Mouse (Mus musculus) heart, embryonic 11.5 days (tissue): ENCODE data around the gene Gstm7. TPM values are rescaled to one million over a fixed set of nuclear protein-coding genes. Genes with fewer than 3 reads are reported as not detected.
"Not testable (repeated sequence)": the region's sequence is repeated elsewhere in the genome, so short reads cannot be mapped to it uniquely, and the experiment has no call there.

Source experiments
- ATAC-seq: fragments of 200-750 bp; cut with Nextera tagmentation; replicated peaks from 2 replicates; pipeline ENCODE4 v1.8.0; 2017; ENCODE audit warnings: moderate library complexity; ENCODE audit not compliant: insufficient number of reproducible peaks, low FRiP score, low TSS enrichment
- H3K27ac ChIP-seq: fragments of 300-500 bp; sonication (generic); 2 replicates; pipeline ENCODE4 v1.5.1; 2014; ENCODE audit warnings: mild to moderate bottlenecking, low read depth, low read length
- H3K27me3 ChIP-seq: fragments of 300-500 bp; sonication (generic); 2 replicates; pipeline ENCODE4 v1.6.1; 2014; ENCODE audit warnings: mild to moderate bottlenecking, low read length, mixed read lengths; ENCODE audit not compliant: control insufficient read depth, insufficient read depth
- H3K36me3 ChIP-seq: fragments of 300-500 bp; sonication (generic); 2 replicates; pipeline ENCODE4 v1.6.1; 2014; ENCODE audit warnings: mild to moderate bottlenecking, low read length, moderate library complexity, mixed read lengths; ENCODE audit not compliant: control insufficient read depth, insufficient read depth
- H3K4me1 ChIP-seq: fragments of 300-500 bp; sonication (generic); 2 replicates; pipeline ENCODE4 v1.6.1; 2014; ENCODE audit warnings: low read length; ENCODE audit not compliant: control insufficient read depth, insufficient read depth
- H3K4me2 ChIP-seq: fragments of 300-500 bp; sonication (generic); 2 replicates; pipeline ENCODE4 v1.6.1; 2014; ENCODE audit warnings: mild to moderate bottlenecking, moderate library complexity
- H3K4me3 ChIP-seq: fragments of 300-500 bp; sonication (generic); 2 replicates; pipeline ENCODE4 v1.5.1; 2014; ENCODE audit warnings: low read depth, low read length
- H3K9ac ChIP-seq: fragments of 300-500 bp; sonication (generic); 2 replicates; pipeline ENCODE4 v1.6.1; 2014; ENCODE audit warnings: mild to moderate bottlenecking, low read depth, low read length, moderate library complexity
- H3K9me3 ChIP-seq: fragments of 300-500 bp; sonication (generic); replicated peaks from 2 replicates; pipeline ENCODE4 v1.6.1; 2016; ENCODE audit warnings: low read length; ENCODE audit not compliant: control insufficient read depth
- WGBS: fragments of 180-500 bp; shearing (Covaris S2); extraction: QIAGEN DNeasy Blood & Tissue Kit; methylation state at CpG from one replicate; pipeline ENCODE4 v1.1.7; 2014; ENCODE audit not compliant: insufficient replicate concordance; 5-methylcytosine and 5-hydroxymethylcytosine counted together
- polyA plus RNA-seq: library from polyadenylated mRNA; unstranded; fragments of >200 nt; fragmentation: Nextera tagmentation; extraction: Ambion mirVana; gene quantifications from 2 replicates; pipeline ENCODE4 v1.2.1, GENCODE M21; 2014

Gene Gstm7
- polyA plus RNA-seq, 1 experiment from 2014 or later: 20.3 TPM

DNA sequence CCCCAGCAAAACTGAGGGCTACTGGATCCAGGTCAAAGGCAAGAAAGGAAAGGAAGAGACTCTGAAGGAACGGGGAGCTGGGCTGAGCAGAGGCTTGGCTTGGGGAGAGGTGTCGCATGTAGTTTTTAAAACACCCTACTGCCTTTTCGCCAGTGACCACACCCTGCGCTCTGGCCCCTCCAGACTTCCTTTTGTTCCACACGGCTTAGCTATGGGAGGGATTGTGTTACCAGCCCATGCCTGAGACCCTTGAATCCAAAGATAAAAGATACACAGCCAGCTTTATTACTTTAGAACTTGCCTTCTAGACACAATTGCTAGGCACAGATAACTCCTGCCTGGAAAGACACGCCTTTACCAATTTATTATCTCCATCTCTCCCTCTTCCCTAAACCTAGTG, 25.7 kb downstream of the Gstm7 start:
- no peak overlapping the region for H3K4me2 ChIP-seq
- H3K27ac ChIP-seq: no peak overlapping the region
- H3K4me1 ChIP-seq: peaks cover 5% of the 10 kb centered on the region; the same call in 1 of the 2 replicates
- no peak overlapping the region for H3K9ac ChIP-seq
- H3K27me3 ChIP-seq: no peaks in the 10 kb centered on the region
- no peaks in the 10 kb centered on the region for H3K36me3 ChIP-seq
- H3K4me3 ChIP-seq: no peak overlapping the region
- no peak for ATAC-seq
- WGBS: 57% methylated on average over 6 of the region's 6 CpGs
- H3K9me3 ChIP-seq: no peaks in the 10 kb centered on the region

DNA sequence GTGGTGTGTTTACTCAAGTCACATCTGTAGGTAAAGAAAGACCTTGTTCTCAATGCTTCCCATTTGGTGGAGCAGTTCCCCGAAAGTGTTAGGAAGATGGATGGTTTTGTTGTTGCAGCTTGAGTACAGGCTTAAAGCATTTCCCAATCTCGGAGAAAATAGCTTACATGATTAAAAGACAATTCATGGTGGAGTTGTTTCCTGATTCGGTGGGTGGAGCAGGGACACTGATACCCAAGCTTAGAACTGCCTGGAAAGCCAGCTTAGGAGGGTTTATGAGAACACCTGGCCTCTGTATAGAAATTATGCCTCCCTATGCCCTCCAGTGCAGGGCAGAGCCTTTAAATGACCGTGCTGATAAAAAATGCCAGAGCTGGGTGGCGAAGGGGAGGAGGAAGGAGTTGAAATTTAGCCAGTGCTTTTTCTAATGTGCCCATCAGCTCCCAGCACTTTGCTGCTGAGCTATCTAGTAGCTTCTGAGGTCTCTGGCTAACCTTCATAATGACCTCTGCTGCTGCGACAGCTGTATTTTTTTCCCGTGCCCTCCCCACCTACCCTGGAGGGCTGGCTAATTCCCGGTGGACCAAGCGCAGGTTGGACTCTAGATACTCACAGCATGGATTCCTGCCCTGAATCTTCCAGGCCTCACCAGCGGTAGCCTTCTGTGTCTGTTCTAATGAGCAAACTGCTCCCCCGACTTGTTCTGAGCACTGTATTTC, 30.5 kb downstream of the Gstm7 start:
- H3K27ac ChIP-seq: no peak overlapping the region

DNA sequence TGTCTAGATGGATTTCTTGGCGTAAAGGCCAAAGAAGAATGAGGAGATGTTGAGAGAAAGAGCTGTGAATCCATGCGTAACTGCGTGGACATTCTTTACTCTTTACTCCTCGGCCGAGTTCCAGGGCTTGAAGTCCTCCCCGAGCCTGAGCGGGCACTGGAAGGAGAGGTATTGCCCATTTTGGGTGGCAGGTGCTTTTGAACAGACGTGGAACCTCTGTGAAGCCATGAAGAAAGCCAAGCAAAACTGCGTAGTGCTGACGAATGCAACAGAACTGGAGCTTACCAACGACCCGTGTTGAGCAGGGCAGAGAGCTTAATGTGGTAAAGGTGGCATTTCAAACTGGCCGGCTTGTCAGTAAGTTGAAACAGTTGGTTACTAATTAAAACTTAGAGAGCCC, 32.9 kb downstream of the Gstm7 start:
- Histone ChIP-seq H3K9ac (no peak overlapping the region), H3K27me3 (no peaks in the 10 kb centered on the region), H3K4me3 (no peak overlapping the region), H3K36me3 (no peaks in the 10 kb centered on the region), H3K9me3 (no peaks in the 10 kb centered on the region), H3K4me1 (peaks cover 11% of the 10 kb centered on the region; the same call in 1 of the 2 replicates), H3K27ac (no peak overlapping the region), H3K4me2 (no peak overlapping the region)
- ATAC-seq: no peak
- WGBS: 88% methylated on average over 13 of the region's 13 CpGs

More for the DNA sequence above, 30.5 kb downstream of the Gstm7 start:
- Histone ChIP-seq H3K4me1 (peaks cover 9% of the 10 kb centered on the region; the same call in 1 of the 2 replicates), H3K9ac (no peak overlapping the region), H3K9me3 (no peaks in the 10 kb centered on the region), H3K27me3 (no peaks in the 10 kb centered on the region), H3K36me3 (no peaks in the 10 kb centered on the region), H3K4me3 (no peak overlapping the region), H3K4me2 (no peak overlapping the region)
- 59% methylated on average over 11 of the region's 11 CpGs for WGBS
- ATAC-seq: no peak

DNA sequence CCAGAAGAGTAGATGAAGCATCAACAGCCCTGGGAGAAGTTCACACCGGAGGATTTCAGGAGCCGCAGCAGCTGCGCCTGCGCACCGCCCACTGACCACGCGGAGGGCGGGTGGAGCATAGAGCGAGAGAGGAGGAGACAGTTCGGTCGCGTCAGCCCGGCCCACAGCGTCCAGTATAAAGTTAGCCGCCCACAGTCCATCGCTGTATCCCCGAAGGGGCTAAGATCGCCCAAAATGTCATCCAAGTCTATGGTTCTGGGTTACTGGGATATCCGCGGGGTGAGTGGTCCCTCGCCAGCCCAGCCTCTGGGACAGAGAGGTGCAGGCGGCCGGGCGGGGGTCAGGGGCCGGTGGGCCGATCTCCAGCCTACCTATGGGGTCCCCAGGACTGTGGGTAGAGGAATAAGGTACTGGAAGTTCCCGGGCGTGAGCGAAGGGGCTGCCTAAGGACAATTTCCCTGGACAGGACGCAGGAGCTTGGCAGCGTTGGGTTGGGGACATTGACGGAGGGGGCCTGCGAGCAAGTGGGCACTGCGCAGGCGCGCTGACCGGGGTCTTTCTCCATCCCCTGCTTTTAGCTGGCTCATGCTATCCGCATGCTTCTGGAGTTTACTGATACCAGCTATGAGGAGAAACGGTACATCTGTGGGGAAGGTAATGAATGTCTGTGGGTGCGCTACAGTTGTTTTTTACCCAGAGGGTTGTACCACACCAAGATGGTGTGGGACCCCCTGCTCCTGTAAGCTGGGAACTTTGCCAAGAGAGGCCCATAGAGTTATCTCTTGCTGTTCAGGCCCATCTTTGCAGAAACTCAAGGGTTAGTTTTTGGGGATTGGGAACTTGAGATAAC, 35.7 kb downstream of the Gstm7 start, which contains the start of gene Gstm5:
TSS of gene Gstm5 (plus strand) at position 102 of the 850 bp plus-strand sequence.
- Histone ChIP-seq H3K4me1 (peaks cover 6% of the 10 kb centered on the region; the same call in 1 of the 2 replicates), H3K9ac (peak within 1 kb of the TSS; percentile 84), H3K9me3 (no peaks in the 10 kb centered on the region), H3K27me3 (no peaks in the 10 kb centered on the region), H3K4me2 (peak within 1 kb of the TSS; percentile 91), H3K36me3 (no peaks in the 10 kb centered on the region), H3K4me3 (peak within 1 kb of the TSS; percentile 75), H3K27ac (peak within 1 kb of the TSS; percentile 80)
- ATAC-seq: peak; percentile 87
- WGBS: 6% methylated on average over 40 of the region's 40 CpGs

DNA sequence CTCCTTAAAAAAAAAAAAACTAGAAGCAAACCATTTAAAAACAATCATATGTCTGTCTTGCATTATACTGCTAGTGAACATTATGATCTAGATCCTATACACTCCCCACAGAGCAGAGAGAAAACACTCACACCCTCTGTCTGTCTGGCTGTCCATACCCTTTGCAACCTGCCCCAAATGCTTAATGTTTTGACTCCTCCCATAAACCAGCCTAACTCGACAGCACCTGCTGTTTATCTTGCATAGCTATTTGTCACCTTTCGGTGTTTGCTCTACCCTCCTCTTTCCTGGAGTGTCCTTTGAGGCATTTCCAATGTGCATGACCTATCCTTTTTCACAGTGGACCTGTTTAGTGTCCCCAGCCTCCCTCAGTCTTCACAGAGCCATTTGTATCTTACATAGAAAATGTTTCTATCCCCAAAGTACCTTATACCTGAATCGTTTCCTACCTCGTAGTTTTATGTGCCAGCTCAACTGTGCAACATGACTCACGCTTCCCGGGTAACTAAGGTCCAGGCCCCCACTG, 36.4 kb downstream of the Gstm7 start:
- H3K27me3 ChIP-seq: no peaks in the 10 kb centered on the region
- ATAC-seq: no peak
- H3K9me3 ChIP-seq: no peaks in the 10 kb centered on the region
- no peaks in the 10 kb centered on the region for H3K36me3 ChIP-seq
- H3K4me1 ChIP-seq: peaks cover 6% of the 10 kb centered on the region; the same call in 1 of the 2 replicates
- peak overlapping the region; percentile 91 for H3K4me2 ChIP-seq
- H3K4me3 ChIP-seq: peak overlapping the region; percentile 75
- WGBS: 10% methylated on average over 6 of the region's 6 CpGs
- H3K27ac ChIP-seq: no peak overlapping the region
- H3K9ac ChIP-seq: peak overlapping the region; percentile 84; the same call in 1 of the 2 replicates

DNA sequence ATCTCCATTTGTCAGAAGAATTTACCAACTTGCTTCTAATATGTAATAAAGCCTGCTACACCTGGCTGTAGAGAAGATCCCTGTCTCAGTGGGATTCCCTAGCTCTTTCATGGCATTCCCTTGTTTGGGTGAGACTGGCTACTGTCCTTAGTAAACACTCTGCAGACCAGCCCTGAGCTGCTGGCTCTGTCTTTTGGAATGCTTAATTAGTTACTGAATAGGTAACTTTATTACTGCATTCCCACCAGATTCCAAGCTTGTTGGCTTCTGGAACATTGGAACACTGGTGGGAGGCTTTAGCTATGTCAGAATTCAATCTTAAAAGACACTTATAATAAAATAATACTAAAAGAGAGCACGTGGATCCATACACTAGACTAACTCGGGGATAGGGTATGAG, 42.4 kb downstream of the Gstm7 start:
- 80% methylated on average over 2 of the region's 2 CpGs for WGBS
- ATAC-seq, H3K9ac ChIP-seq, H3K4me3 ChIP-seq, H3K27ac ChIP-seq, H3K4me1 ChIP-seq, H3K4me2 ChIP-seq, H3K36me3 ChIP-seq, H3K27me3 ChIP-seq, H3K9me3 ChIP-seq: not testable (repeated sequence)

DNA sequence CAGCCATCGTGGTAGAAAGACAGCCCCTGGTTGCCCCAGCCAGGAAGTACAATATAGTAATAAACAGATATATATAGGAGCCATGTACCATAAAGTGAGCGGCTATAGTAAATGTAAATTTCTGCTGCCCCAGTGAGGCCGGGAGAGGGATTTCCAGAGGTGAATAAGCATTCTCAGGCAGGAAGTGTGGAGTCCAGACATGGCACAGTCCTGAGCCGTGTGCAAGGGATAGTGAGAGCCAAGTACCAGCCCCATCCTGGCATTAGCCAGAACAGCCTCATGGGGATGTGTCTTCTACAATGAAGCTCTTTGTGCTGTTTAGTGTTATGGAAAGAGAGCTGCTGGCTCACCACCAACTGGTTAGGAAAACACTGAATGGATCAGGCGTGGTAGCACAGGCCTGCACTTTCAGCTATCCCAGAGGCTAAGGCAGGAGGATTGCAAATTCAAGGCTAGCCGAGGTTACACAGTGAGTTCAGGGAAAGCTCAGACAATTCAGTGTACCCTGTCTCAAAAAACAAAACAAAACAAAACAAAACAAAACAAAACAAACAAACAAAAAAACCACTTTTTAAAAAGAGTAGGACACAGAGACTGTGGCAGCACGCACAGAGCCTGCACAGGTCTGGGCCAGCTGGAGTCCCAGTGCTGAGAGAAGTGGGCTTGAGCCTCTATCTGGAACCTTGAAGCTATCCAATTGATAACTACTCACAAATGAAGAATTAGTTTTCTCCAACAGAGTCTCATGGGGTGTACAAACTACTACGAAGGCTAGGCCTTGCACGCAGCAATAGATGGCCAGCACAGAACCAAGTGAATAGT, 43.7 kb downstream of the Gstm7 start:
- 87% methylated on average over 9 of the region's 9 CpGs for WGBS
- no peak overlapping the region for H3K9ac ChIP-seq
- no peak overlapping the region for H3K4me3 ChIP-seq
- H3K27me3 ChIP-seq: no peaks in the 10 kb centered on the region
- no peaks in the 10 kb centered on the region for H3K36me3 ChIP-seq
- H3K27ac ChIP-seq: no peak overlapping the region
- H3K9me3 ChIP-seq: no peaks in the 10 kb centered on the region
- no peak for ATAC-seq
- no peaks in the 10 kb centered on the region for H3K4me1 ChIP-seq
- no peak overlapping the region for H3K4me2 ChIP-seq
